Comparison of ENCODE assay signal across 19 mouse cellular contexts in the genomic region with DNA sequence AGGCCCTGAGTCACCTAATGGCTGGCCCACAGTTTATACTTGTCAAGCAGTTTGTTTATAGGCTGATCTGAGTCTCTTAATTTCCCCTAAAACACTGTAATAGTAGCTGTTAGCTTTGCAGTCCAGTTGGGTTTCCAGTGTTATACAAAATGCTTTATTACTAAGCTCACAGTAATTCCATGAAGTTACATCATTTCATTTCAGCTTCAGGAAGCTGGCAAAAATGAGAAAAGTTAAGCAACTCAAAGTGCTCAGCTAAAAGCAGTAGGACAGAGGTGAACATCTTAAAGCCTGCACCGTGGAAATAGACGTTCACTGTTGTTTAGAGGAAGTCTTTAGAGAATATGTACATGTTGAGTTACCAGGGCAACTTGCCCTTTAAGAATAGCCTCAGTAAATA. TPM values are rescaled to one million over a fixed set of nuclear protein-coding genes. Genes with fewer than 3 reads are reported as not detected.
DNase-seq lines count a peak whose midpoint lies in the region; ATAC-seq lines count a peak whose summit lies in the region.
"Had no signal": no experiment of that assay in that cellular context is flagged by ENCODE, and none has a peak within 500 bp of the region (broad histone marks: within the 10 kb centered on the region; RNA-seq: fewer than 3 reads in every experiment).

No protein-coding gene starts in this region.

- WGBS in midbrain, embryonic 15.5 days = over 99% methylated on average over 2 of the region's 2 CpGs

- H3K36me3 ChIP-seq in midbrain, embryonic 15.5 days (replicated peaks) = peaks cover 20% of the 10 kb centered on the region

- no peak overlapping the region for H3K4me3 ChIP-seq in brown adipose tissue, adult 24 weeks (ENCODE audit: insufficient read depth, low read depth, low read length)
- H3K4me3 ChIP-seq in midbrain, embryonic 15.5 days = no peak overlapping the region
- H3K4me3 ChIP-seq: embryonic facial prominence, embryonic 13.5 days; embryonic facial prominence, embryonic 15.5 days; forebrain, embryonic 10.5 days; forebrain, embryonic 12.5 days had no signal

- no peaks in the 10 kb centered on the region; the same call in 1 of the 2 replicates for H3K4me1 ChIP-seq in brown adipose tissue, adult 24 weeks (ENCODE audit: control insufficient read depth, insufficient read depth, insufficient read length, low read length)
- no peaks in the 10 kb centered on the region for H3K4me1 ChIP-seq in midbrain, embryonic 15.5 days
- H3K4me1 ChIP-seq: embryonic facial prominence, embryonic 13.5 days; embryonic facial prominence, embryonic 15.5 days; forebrain, embryonic 10.5 days; forebrain, embryonic 12.5 days had no signal

- no peak overlapping the region for H3K4me2 ChIP-seq in midbrain, embryonic 15.5 days
- H3K4me2 ChIP-seq: embryonic facial prominence, embryonic 13.5 days; embryonic facial prominence, embryonic 15.5 days; forebrain, embryonic 12.5 days had no signal

- no peak for ATAC-seq in midbrain, embryonic 15.5 days (replicated peaks)
- ATAC-seq: forebrain, embryonic 14.5 days; forebrain, embryonic 16.5 days had no signal

- H3K27ac ChIP-seq in brown adipose tissue, adult 24 weeks (replicated peaks; ENCODE audit: low read depth, low read length) = peak overlapping the region; percentile 28; the same call in 1 of the 2 replicates
- no peak overlapping the region for H3K27ac ChIP-seq in midbrain, embryonic 15.5 days
- H3K27ac ChIP-seq: embryonic facial prominence, embryonic 13.5 days; embryonic facial prominence, embryonic 15.5 days; forebrain, embryonic 10.5 days; forebrain, embryonic 12.5 days had no signal

- peak; percentile 84 for DNase-seq in adipocyte (ENCODE audit: low spot score)
- DNase-seq in fibroblast of lung, adult 2 months (ENCODE audit: low read depth) = peak; percentile 57
- DNase-seq in kidney, postnatal 36 days = no peak
- DNase-seq in right cerebral cortex, postnatal 10 days (ENCODE audit: low spot score in 2 of 2) = no peak
- DNase-seq: adrenal gland, adult 8-10 months; cerebellum, adult 11 months; cerebellum, adult 18-20 months; cerebellum, adult 8-10 months; cerebellum, adult 9-11 months; cerebellum, postnatal 36 days; embryo, embryonic 11 days had no signal

- H3K9ac ChIP-seq in midbrain, embryonic 15.5 days = no peak overlapping the region
- H3K9ac ChIP-seq: embryonic facial prominence, embryonic 13.5 days; embryonic facial prominence, embryonic 15.5 days; forebrain, embryonic 12.5 days had no signal

- no peaks in the 10 kb centered on the region for H3K27me3 ChIP-seq in midbrain, embryonic 15.5 days (replicated peaks)
- H3K27me3 ChIP-seq: embryonic facial prominence, embryonic 13.5 days; embryonic facial prominence, embryonic 15.5 days; forebrain, embryonic 12.5 days had no signal

- H3K9me3 ChIP-seq in midbrain, embryonic 15.5 days = no peaks in the 10 kb centered on the region
- H3K9me3 ChIP-seq: embryonic facial prominence, embryonic 13.5 days; embryonic facial prominence, embryonic 15.5 days had no signal

RNA-seq across cellular contexts. Expression of gene Atl3, which starts 29.0 kb away (rescaled TPM):
- polyA plus RNA-seq in brown adipose tissue, adult 24 weeks (2012; ENCODE audit: insufficient read depth, insufficient read length, missing spikeins) = 59.2 and 73.5 TPM in 2 replicates
- polyA plus RNA-seq in midbrain, embryonic 15.5 days (2015; fragmentation: Nextera tagmentation; extraction: Ambion mirVana) = 6.5 TPM in 2 replicates

RNA-seq across cellular contexts. Expression of gene Pla2g16, which starts 34.4 kb away (rescaled TPM):
- 368 and 573 TPM in 2 replicates for polyA plus RNA-seq in brown adipose tissue, adult 24 weeks (2012; ENCODE audit: insufficient read depth, insufficient read length, missing spikeins)
- 3.0 TPM in 2 replicates for polyA plus RNA-seq in midbrain, embryonic 15.5 days (2015; fragmentation: Nextera tagmentation; extraction: Ambion mirVana)

RNA-seq across cellular contexts. Expression of gene Rtn3, which starts 39.8 kb away (rescaled TPM):
- polyA plus RNA-seq in brown adipose tissue, adult 24 weeks (2012; ENCODE audit: insufficient read depth, insufficient read length, missing spikeins) = 197 and 218 TPM in 2 replicates
- 644 and 648 TPM in 2 replicates for polyA plus RNA-seq in midbrain, embryonic 15.5 days (2015; fragmentation: Nextera tagmentation; extraction: Ambion mirVana)

Comparison
In these comparisons a context has a peak if more than half of its experiments do, and no peak if none do; other contexts are left out.
1. DNase-seq: peak in adipocyte (single experiment) and fibroblast of lung, adult 2 months (single experiment); none in kidney, postnatal 36 days (0 of 2) and right cerebral cortex, postnatal 10 days (0 of 2).
2. RNA of gene Pla2g16, which starts 34.4 kb away (polyA plus RNA-seq): 368 to 573 TPM in brown adipose tissue, adult 24 weeks; 3.0 TPM in midbrain, embryonic 15.5 days; every median in the first group is over 10 times any median in the second.